Mouse (Mus musculus) intestine, postnatal 0 days (tissue): Measurements from ENCODE around the gene Entr1. TPM values are rescaled to one million over a fixed set of nuclear protein-coding genes. Genes with fewer than 3 reads are reported as not detected.

Experiments
- ATAC-seq: fragments of 200-750 bp; cut with Nextera tagmentation; 2 replicates; pipeline ENCODE4 v1.8.0; 2017; ENCODE audit warnings: mild to moderate bottlenecking, moderate TSS enrichment, moderate library complexity
- H3K27ac ChIP-seq: fragments of 300-500 bp; sonication (generic); 2 replicates; pipeline ENCODE4 v1.5.1; 2014; ENCODE audit warnings: mild to moderate bottlenecking, low read depth, low read length, moderate library complexity
- H3K27me3 ChIP-seq: fragments of 300-500 bp; sonication (generic); replicated peaks from 2 replicates; pipeline ENCODE4 v1.6.1; 2014; ENCODE audit warnings: low read length, mixed read lengths; ENCODE audit not compliant: control insufficient read depth, insufficient read depth
- H3K36me3 ChIP-seq: fragments of 300-500 bp; sonication (generic); 2 replicates; pipeline ENCODE4 v1.6.1; 2014; ENCODE audit warnings: mild to moderate bottlenecking, moderate library complexity; ENCODE audit not compliant: control insufficient read depth, insufficient read depth
- H3K4me1 ChIP-seq: fragments of 300-500 bp; sonication (generic); replicated peaks from 2 replicates; pipeline ENCODE4 v1.6.1; 2014; ENCODE audit warnings: antibody characterized with exemption, low read length, mixed read lengths; ENCODE audit not compliant: control insufficient read depth, insufficient read depth
- H3K4me2 ChIP-seq: fragments of 300-500 bp; sonication (generic); replicated peaks from 2 replicates; pipeline ENCODE4 v1.6.1; 2014; ENCODE audit warnings: low read depth, mild to moderate bottlenecking, moderate library complexity
- H3K4me3 ChIP-seq: fragments of 300-500 bp; sonication (generic); 2 replicates; pipeline ENCODE4 v1.5.1; 2014; ENCODE audit warnings: low read depth, low read length
- H3K9ac ChIP-seq: fragments of 300-500 bp; sonication (generic); 2 replicates; pipeline ENCODE4 v1.6.1; 2014; ENCODE audit warnings: mild to moderate bottlenecking, low read depth, low read length
- H3K9me3 ChIP-seq: fragments of 300-500 bp; sonication (generic); 2 replicates; pipeline ENCODE4 v1.6.1; 2016; ENCODE audit warnings: mixed run types; ENCODE audit not compliant: control insufficient read depth
- CTCF ChIP-seq: sonication (generic); IDR thresholded peaks from 2 replicates; pipeline ENCODE4 v1.5.1; 2016; ENCODE audit warnings: low read depth, mild to moderate bottlenecking, control low read depth, antibody characterized with exemption, moderate library complexity
- WGBS: fragments of 180-500 bp; shearing (Covaris S2); extraction: QIAGEN DNeasy Blood & Tissue Kit; methylation state at CpG from one replicate; pipeline ENCODE4 v1.1.7; 2014; 5-methylcytosine and 5-hydroxymethylcytosine counted together
- polyA plus RNA-seq: library from polyadenylated mRNA; unstranded; fragments of >200 nt; fragmentation: Nextera tagmentation; extraction: Ambion mirVana; gene quantifications from 2 replicates; pipeline ENCODE4 v1.2.1, GENCODE M21; 2015

Gene Entr1
- polyA plus RNA-seq, 1 experiment from 2014 or later: 45.6 TPM

DNA sequence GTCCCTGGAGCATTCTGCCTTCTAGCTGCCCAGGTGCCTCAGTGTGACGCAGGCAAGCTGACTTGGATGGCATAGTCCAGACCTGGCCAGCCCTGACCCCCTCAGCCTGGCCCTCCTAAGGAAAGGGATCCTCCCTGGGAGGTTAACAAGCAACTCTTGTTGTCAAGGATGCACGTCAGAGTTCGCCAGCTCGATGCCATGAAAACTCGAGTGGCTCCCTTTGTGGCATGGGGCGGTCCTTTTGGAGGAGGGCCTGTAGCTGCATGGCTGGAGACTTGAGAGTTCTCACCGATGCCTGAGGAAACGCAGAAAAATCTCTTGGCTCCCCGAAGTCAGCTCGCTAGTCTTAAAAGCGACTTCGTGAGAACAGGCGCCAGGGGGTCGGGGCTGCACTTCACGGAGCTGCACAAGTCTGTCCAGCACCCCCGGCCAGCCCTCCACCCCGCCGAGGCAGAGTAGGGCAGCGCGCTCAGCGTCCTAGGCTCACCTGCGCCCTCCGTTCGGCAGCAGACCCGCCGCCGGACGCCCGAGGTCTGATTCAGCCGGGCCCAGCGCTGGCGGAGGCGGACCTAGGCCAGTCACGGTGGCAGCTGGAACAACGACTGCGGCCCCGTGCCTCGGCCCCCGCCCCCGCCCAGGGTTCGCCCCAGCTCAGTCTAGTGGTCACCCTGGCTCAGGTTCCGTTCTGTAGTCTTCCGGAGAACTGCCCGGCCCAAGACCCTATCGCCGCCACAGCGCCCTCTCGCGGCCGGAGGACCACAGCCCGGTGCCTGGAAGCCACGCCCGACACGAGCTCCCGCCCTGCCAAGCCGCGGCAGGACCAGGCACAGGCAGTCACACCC is 19.6 kb upstream of the Entr1 start, which contains the start of gene Inpp5e:
Inpp5e (minus strand) TSS at position 689 of the 842 bp plus-strand sequence.
- peak within 1 kb of the TSS; percentile 90 for H3K4me3 ChIP-seq
- ATAC-seq: peak; percentile 92
- H3K9me3 ChIP-seq: no peaks in the 10 kb centered on the region
- peaks cover 45% of the 10 kb centered on the region for H3K36me3 ChIP-seq
- WGBS: under 1% methylated on average over 53 of the region's 57 CpGs
- peak within 1 kb of the TSS; percentile 88 for H3K4me2 ChIP-seq
- TF ChIP-seq CTCF: peak; percentile 98
- peak within 1 kb of the TSS; percentile 88 for H3K27ac ChIP-seq
- H3K27me3 ChIP-seq: no peaks in the 10 kb centered on the region
- H3K9ac ChIP-seq: peak within 1 kb of the TSS; percentile 91
- 0 out of 2 replicates have a peak, but pooled peaks cover 9% of the 10 kb centered on the region for H3K4me1 ChIP-seq

DNA sequence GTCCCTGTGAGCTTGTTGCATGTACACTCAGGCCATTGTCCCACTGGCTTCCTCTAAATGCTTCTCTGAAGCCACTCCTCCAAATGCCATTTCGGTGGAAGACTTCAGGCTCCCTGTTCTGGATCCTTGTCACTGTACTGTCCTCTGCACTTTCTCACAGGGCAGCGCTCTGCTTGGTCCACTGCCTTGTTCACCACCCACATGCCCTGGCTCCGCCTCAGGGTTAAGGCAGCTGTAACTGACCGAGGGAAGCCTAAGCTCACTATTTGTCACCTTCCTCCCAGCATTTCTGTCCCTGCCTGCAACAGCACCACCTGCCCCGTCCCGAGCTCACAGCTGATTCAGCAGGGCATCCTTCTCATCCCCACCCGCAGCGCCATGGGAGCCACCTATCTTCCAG is 14.2 kb upstream of the Entr1 start:
- no peak overlapping the region for H3K27ac ChIP-seq
- WGBS: 70% methylated on average over 8 of the region's 8 CpGs
- 0 out of 2 replicates have a peak, but pooled peaks cover 6% of the 10 kb centered on the region for H3K4me1 ChIP-seq
- H3K9me3 ChIP-seq: no peaks in the 10 kb centered on the region
- no peak overlapping the region for H3K4me3 ChIP-seq
- no peak overlapping the region for H3K9ac ChIP-seq
- TF ChIP-seq CTCF: no peak
- H3K36me3 ChIP-seq: peaks cover 48% of the 10 kb centered on the region
- H3K4me2 ChIP-seq: no peak overlapping the region
- ATAC-seq: no peak
- H3K27me3 ChIP-seq: no peaks in the 10 kb centered on the region

DNA sequence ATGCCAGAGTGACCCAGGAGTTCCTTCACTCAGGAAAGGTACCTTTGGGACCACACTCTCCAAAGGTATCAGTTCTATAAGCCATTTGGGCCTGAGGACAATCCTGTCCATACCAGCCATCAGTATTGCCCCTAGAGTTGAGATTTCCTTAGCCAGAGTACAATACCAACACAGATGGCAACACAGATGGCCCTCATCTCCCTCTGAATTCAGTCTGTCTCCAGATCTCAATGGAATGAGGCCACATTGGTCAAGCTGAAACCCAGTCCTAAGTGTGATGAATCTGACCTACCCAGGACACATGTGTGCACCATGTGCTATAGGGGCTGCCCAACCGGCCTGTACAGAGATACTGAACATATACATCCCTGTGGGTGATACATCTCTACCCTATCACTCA is 13.1 kb upstream of the Entr1 start:
- Histone ChIP-seq H3K4me2 (no peak overlapping the region), H3K9ac (no peak overlapping the region), H3K27me3 (no peaks in the 10 kb centered on the region), H3K27ac (no peak overlapping the region), H3K4me1 (0 out of 2 replicates have a peak, but pooled peaks cover 6% of the 10 kb centered on the region), H3K4me3 (no peak overlapping the region), H3K36me3 (peaks cover 54% of the 10 kb centered on the region), H3K9me3 (no peaks in the 10 kb centered on the region)
- 100% methylated on average over 1 of the region's 1 CpGs for WGBS
- TF ChIP-seq CTCF: no peak
- no peak for ATAC-seq

DNA sequence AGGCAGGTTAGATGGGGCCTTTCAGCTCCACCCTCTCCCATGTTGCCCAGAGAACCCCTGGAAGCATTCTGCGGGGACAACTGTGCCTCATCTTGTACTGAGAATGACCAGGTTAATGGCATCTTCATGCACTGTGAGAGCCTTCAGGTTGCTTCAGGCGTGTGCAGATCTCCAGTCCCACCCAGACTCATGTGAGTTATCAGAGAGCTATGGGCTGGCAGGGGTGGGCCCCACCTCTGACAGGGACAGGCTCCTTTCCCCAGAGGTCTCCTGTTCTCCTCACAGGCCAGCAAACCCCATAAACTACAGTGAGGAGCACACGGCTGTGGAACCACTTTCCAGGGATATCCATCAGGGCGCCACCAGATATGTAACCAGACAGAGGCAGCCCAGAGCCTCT is 11.9 kb upstream of the Entr1 start:
- Histone ChIP-seq H3K9me3 (no peaks in the 10 kb centered on the region), H3K27me3 (no peaks in the 10 kb centered on the region), H3K27ac (no peak overlapping the region), H3K4me3 (no peak overlapping the region), H3K9ac (no peak overlapping the region), H3K4me1 (no peaks in the 10 kb centered on the region), H3K36me3 (peaks cover 65% of the 10 kb centered on the region), H3K4me2 (no peak overlapping the region)
- no peak for TF ChIP-seq CTCF
- no peak for ATAC-seq
- 87% methylated on average over 4 of the region's 4 CpGs for WGBS

DNA sequence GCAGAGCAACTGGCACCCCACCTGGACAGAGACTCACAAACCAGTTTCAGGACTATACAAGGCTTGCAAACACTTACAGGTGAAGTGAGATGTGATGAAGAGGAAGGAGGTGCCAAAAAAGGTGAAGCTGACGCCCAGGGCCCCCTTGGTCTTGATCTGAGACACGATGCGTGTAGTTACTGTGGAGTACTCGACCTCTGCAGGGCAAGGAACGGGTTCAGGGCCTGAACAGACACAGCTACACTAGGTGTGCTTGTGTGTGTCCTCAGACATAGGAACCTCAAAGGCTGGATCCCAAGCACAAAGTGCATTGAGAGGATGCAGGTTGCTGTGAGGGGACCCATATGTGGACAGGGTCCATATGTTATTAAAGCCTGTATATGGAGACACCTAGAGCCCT is 11.2 kb upstream of the Entr1 start:
- no peak for ATAC-seq
- Histone ChIP-seq H3K36me3 (peaks cover 72% of the 10 kb centered on the region), H3K9ac (no peak overlapping the region), H3K9me3 (no peaks in the 10 kb centered on the region), H3K27ac (no peak overlapping the region), H3K27me3 (no peaks in the 10 kb centered on the region), H3K4me3 (no peak overlapping the region), H3K4me1 (no peaks in the 10 kb centered on the region), H3K4me2 (no peak overlapping the region)
- TF ChIP-seq CTCF: no peak
- WGBS: 85% methylated on average over 5 of the region's 5 CpGs

DNA sequence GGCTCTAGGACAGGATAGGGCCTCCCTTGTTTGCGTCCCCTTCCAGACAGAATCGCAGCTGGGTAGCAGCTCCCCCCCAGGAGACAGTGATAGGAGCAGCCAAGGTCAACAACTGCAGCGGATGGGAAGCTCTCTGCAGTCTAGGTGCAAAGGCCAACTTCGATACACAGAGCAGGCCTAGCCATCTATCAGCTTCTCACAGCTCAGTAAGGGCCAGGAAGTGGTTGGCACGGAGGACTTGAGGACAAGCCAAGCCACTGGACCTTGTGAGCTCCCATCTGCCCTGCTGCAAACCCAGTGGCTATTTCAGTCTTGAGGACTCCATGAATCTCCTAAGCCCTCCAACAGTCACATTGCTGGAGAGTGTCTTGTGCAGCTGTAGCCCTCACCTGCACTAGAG is 10.5 kb upstream of the Entr1 start:
- WGBS: 62% methylated on average over 5 of the region's 5 CpGs
- Histone ChIP-seq H3K27ac (no peak overlapping the region; the same call in 1 of the 2 replicates), H3K9me3 (no peaks in the 10 kb centered on the region), H3K4me2 (no peak overlapping the region), H3K27me3 (no peaks in the 10 kb centered on the region), H3K4me3 (no peak overlapping the region), H3K4me1 (no peaks in the 10 kb centered on the region), H3K9ac (no peak overlapping the region), H3K36me3 (peaks cover 73% of the 10 kb centered on the region)
- ATAC-seq: no peak
- TF ChIP-seq CTCF: no peak
